Mouse (Mus musculus) bone marrow macrophage, adult 2 months (primary cell): Measurements from ENCODE around the gene Sf3b5.

Experiments used
- CTCF ChIP-seq: IDR thresholded peaks from 2 replicates; pipeline ENCODE4 v1.5.1; 2012; ENCODE audit warnings: low read depth, mild to moderate bottlenecking, low read length, moderate library complexity
- POLR2A ChIP-seq: IDR thresholded peaks from 2 replicates; pipeline ENCODE4 v1.6.1; 2012; ENCODE audit warnings: mild to moderate bottlenecking, low read depth, low read length, borderline replicate concordance

DNA sequence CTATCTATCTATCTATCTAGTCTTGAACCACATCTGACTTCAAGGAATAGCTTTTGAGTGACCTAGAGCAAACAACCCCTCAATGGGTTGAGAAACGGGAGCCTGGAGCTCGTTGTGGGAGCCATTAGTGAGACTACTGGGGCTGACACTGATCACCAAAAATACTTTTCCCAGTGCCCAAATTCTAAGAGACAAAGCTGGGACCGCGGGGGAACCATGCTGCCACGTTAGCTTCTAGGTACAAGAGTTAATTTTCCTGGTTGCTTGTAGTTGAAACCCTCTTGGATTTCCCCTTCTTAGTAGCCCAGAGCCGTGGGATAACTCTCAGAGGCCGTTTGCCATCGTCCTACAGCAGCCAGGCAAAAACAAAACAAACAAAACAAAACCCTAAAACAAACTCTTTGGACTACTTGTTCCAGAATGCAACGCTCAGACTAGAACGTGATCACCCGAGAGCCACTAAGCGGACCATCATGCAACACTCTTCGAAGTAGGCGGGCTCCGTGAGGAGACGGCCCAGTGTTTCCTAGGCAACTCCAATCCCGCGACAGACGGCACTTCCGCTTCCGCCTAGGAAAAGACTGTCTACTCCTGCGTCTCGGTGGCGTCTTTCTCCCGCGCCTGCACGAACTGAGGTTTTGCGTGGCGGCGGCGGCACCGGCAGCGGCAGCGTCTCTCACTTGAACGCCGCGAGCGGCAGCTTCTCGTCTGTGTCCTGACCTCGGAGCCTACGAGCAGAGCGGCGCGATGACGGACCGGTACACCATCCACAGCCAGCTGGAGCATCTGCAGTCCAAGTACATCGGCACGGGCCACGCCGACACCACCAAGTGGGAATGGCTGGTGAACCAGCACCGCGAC, 3.0 kb downstream of the Sf3b5 start:
- TF ChIP-seq CTCF (no peak), POLR2A (no peak)
